In genomic region chr8:83406836-83407235, GRCm38 (mm10) we compare ENCODE assay signal across 12 mouse cellular contexts. TPM values are rescaled to one million over a fixed set of nuclear protein-coding genes. Genes with fewer than 3 reads are reported as not detected.
A peak's percentile ranks its signal among the peaks of the same experiment; 100 is the strongest.
DNase-seq lines count a peak whose midpoint lies in the region; ATAC-seq lines count a peak whose summit lies in the region.
"Had no signal": no experiment of that assay in that cellular context is flagged by ENCODE, and none has a peak within 500 bp of the region (broad histone marks: within the 10 kb centered on the region; RNA-seq: fewer than 3 reads in every experiment).

No protein-coding gene starts in this region.

- no peaks in the 10 kb centered on the region for H3K27me3 ChIP-seq in hindbrain, embryonic 11.5 days (ENCODE audit: control insufficient read depth, insufficient read depth, low read length)
- no peaks in the 10 kb centered on the region for H3K27me3 ChIP-seq in hindbrain, embryonic 12.5 days
- H3K27me3 ChIP-seq: kidney, embryonic 15.5 days had no signal

- no peak overlapping the region for H3K9ac ChIP-seq in hindbrain, embryonic 11.5 days (ENCODE audit: low read depth, low read length)
- no peak overlapping the region for H3K9ac ChIP-seq in hindbrain, embryonic 12.5 days
- H3K9ac ChIP-seq: kidney, embryonic 15.5 days had no signal

- no peak for ATAC-seq in hindbrain, embryonic 11.5 days (ENCODE audit: low FRiP score)
- ATAC-seq in hindbrain, embryonic 12.5 days (ENCODE audit: low FRiP score): no peak
- ATAC-seq in erythroblast, adult 5-6 weeks (replicated peaks; ENCODE audit: low FRiP score, poor library complexity, severe bottlenecking): no peak

- H3K36me3 ChIP-seq in hindbrain, embryonic 11.5 days (ENCODE audit: control insufficient read depth, insufficient read depth, low read length): no peaks in the 10 kb centered on the region
- no peaks in the 10 kb centered on the region for H3K36me3 ChIP-seq in hindbrain, embryonic 12.5 days
- H3K36me3 ChIP-seq: kidney, embryonic 15.5 days had no signal

- no peak overlapping the region for H3K4me2 ChIP-seq in hindbrain, embryonic 11.5 days (replicated peaks; ENCODE audit: low read depth, low read length)
- H3K4me2 ChIP-seq in hindbrain, embryonic 12.5 days (replicated peaks): no peak overlapping the region
- H3K4me2 ChIP-seq: kidney, embryonic 15.5 days had no signal

- no peak overlapping the region for H3K4me3 ChIP-seq in hindbrain, embryonic 11.5 days (ENCODE audit: low read depth, low read length)
- no peak overlapping the region for H3K4me3 ChIP-seq in hindbrain, embryonic 12.5 days
- H3K4me3 ChIP-seq: kidney, embryonic 15.5 days had no signal

- H3K9me3 ChIP-seq in hindbrain, embryonic 11.5 days (ENCODE audit: control insufficient read depth, low read length): no peaks in the 10 kb centered on the region
- H3K9me3 ChIP-seq in hindbrain, embryonic 12.5 days (replicated peaks): no peaks in the 10 kb centered on the region
- H3K9me3 ChIP-seq: kidney, embryonic 15.5 days had no signal

- no peak overlapping the region for H3K27ac ChIP-seq in hindbrain, embryonic 11.5 days (ENCODE audit: low read depth, low read length)
- H3K27ac ChIP-seq in hindbrain, embryonic 12.5 days: no peak overlapping the region
- H3K27ac ChIP-seq: kidney, embryonic 15.5 days had no signal

- peak; percentile 45 for DNase-seq in hindbrain, embryonic 11.5 days (ENCODE audit: low spot score)
- peak; percentile 46 for DNase-seq in thymus, postnatal 4 days
- DNase-seq in thymus, postnatal 0 days (ENCODE audit: low spot score): no peak
- DNase-seq in embryo, embryonic 10 days (ENCODE audit: low spot score): peak; percentile 61
- no peak for DNase-seq in left cerebral cortex, adult 8-10 months (ENCODE audit: low spot score in 2 of 2)
- DNase-seq in right cerebral cortex, postnatal 25 days: no peak

- H3K4me1 ChIP-seq in hindbrain, embryonic 11.5 days (replicated peaks; ENCODE audit: control insufficient read depth, insufficient read depth, low read length): no peaks in the 10 kb centered on the region
- no peaks in the 10 kb centered on the region for H3K4me1 ChIP-seq in hindbrain, embryonic 12.5 days
- H3K4me1 ChIP-seq: kidney, embryonic 15.5 days had no signal

- 35% methylated on average over 6 of the region's 6 CpGs for WGBS in hindbrain, embryonic 11.5 days
- 33% methylated on average over 6 of the region's 6 CpGs for WGBS in hindbrain, embryonic 12.5 days

RNA-seq across cellular contexts. Expression of gene Clgn, which starts 17.2 kb away (rescaled TPM):
- 4.4 and 5.6 TPM in 2 replicates for polyA plus RNA-seq in hindbrain, embryonic 11.5 days (2014; fragmentation: Nextera tagmentation; extraction: Ambion mirVana)
- polyA plus RNA-seq in hindbrain, embryonic 12.5 days (2016; fragmentation: Nextera tagmentation; extraction: Ambion mirVana): 6.0 and 6.6 TPM in 2 replicates
- polyA plus RNA-seq in thymus, postnatal 0 days (2015; fragmentation: Nextera tagmentation; extraction: Ambion mirVana): 0.05 TPM in 1 of 2 replicates, not detected in the other
- 0.63 and 0.77 TPM in 2 replicates for total RNA-seq in erythroblast, adult 5-6 weeks (2015; ENCODE audit: low replicate concordance)
- 1.3 and 4.3 TPM in 2 replicates for total RNA-seq in erythroblast, adult 5-6 weeks (2017; ENCODE audit: low replicate concordance)
- total RNA-seq in left cerebral cortex, adult 8-10 months (2022): 1 to 10 TPM; 8.6 to 9.6 (median 9.2) TPM

RNA-seq across cellular contexts. Expression of gene Scoc, which starts 51.4 kb away (rescaled TPM):
- 200 and 206 TPM in 2 replicates for polyA plus RNA-seq in hindbrain, embryonic 11.5 days (2014; fragmentation: Nextera tagmentation; extraction: Ambion mirVana)
- polyA plus RNA-seq in hindbrain, embryonic 12.5 days (2016; fragmentation: Nextera tagmentation; extraction: Ambion mirVana): 161 and 178 TPM in 2 replicates
- 69.1 and 77.9 TPM in 2 replicates for polyA plus RNA-seq in thymus, postnatal 0 days (2015; fragmentation: Nextera tagmentation; extraction: Ambion mirVana)
- total RNA-seq in erythroblast, adult 5-6 weeks (2015; ENCODE audit: low replicate concordance): 40.9 and 47.0 TPM in 2 replicates
- 52.7 and 55.6 TPM in 2 replicates for total RNA-seq in erythroblast, adult 5-6 weeks (2017; ENCODE audit: low replicate concordance)
- total RNA-seq in left cerebral cortex, adult 8-10 months (2022): 100 to 1,000 TPM; 198 to 226 (median 211) TPM

RNA-seq across cellular contexts. Expression of gene Mgat4d, which starts 58.6 kb away (rescaled TPM):
- polyA plus RNA-seq in hindbrain, embryonic 11.5 days (2014; fragmentation: Nextera tagmentation; extraction: Ambion mirVana): not detected in 2 replicates
- not detected in 2 replicates for polyA plus RNA-seq in hindbrain, embryonic 12.5 days (2016; fragmentation: Nextera tagmentation; extraction: Ambion mirVana)
- not detected in 2 replicates for polyA plus RNA-seq in thymus, postnatal 0 days (2015; fragmentation: Nextera tagmentation; extraction: Ambion mirVana)
- total RNA-seq in erythroblast, adult 5-6 weeks (2015; ENCODE audit: low replicate concordance): not detected in 2 replicates
- total RNA-seq in erythroblast, adult 5-6 weeks (2017; ENCODE audit: low replicate concordance): not detected in 2 replicates
- total RNA-seq in left cerebral cortex, adult 8-10 months (2022): not detected
- total RNA-seq: gastrocnemius, postnatal 4 days had no signal
- polyA plus RNA-seq: kidney, embryonic 15.5 days; liver, embryonic 16.5 days; stomach, embryonic 14.5 days had no signal

Comparison
In these comparisons a context has a peak if more than half of its experiments do, and no peak if none do; other contexts are left out.
1. DNase-seq: peak in hindbrain, embryonic 11.5 days (single experiment), thymus, postnatal 4 days (single experiment) and embryo, embryonic 10 days (single experiment); none in thymus, postnatal 0 days (single experiment), left cerebral cortex, adult 8-10 months (0 of 2) and right cerebral cortex, postnatal 25 days (single experiment).